Comparison of ENCODE assay signal across 8 mouse cellular contexts in genomic region chr5:114708491-114708890, GRCm38 (mm10). TPM values are rescaled to one million over a fixed set of nuclear protein-coding genes. Genes with fewer than 3 reads are reported as not detected.
DNase-seq lines count a peak whose midpoint lies in the region; ATAC-seq and TF ChIP-seq lines count a peak whose summit lies in the region.

No protein-coding gene starts in this region.

- peak overlapping the region; percentile 72; the same call in 1 of the 2 replicates for H3K9ac ChIP-seq in kidney, embryonic 14.5 days (ENCODE audit: low read depth, low read length)
- H3K9ac ChIP-seq in hindbrain, embryonic 14.5 days = peak overlapping the region; percentile 73
- H3K9ac ChIP-seq in midbrain, postnatal 0 days (replicated peaks; ENCODE audit: low read length, poor library complexity, severe bottlenecking) = 0 out of 2 replicates have a peak overlapping the region, but pooled peaks have one; percentile 64

- no peak for TF ChIP-seq CTCF in midbrain, postnatal 0 days (IDR thresholded peaks at IDR 0.05)

- peaks cover 30% of the 10 kb centered on the region for H3K36me3 ChIP-seq in kidney, embryonic 14.5 days (ENCODE audit: control insufficient read depth, insufficient read depth, low read length)
- H3K36me3 ChIP-seq in hindbrain, embryonic 14.5 days (replicated peaks; ENCODE audit: control insufficient read depth, insufficient read depth) = peaks cover 33% of the 10 kb centered on the region
- H3K36me3 ChIP-seq in midbrain, postnatal 0 days (ENCODE audit: insufficient read depth, low read length) = peaks cover 21% of the 10 kb centered on the region

- peaks cover 7% of the 10 kb centered on the region; the same call in 1 of the 2 replicates for H3K4me1 ChIP-seq in kidney, embryonic 14.5 days (ENCODE audit: control insufficient read depth, insufficient read depth, low read length)
- peaks cover 8% of the 10 kb centered on the region for H3K4me1 ChIP-seq in hindbrain, embryonic 14.5 days (replicated peaks; ENCODE audit: control insufficient read depth, insufficient read depth, low read length)
- no peaks in the 10 kb centered on the region for H3K4me1 ChIP-seq in midbrain, postnatal 0 days (ENCODE audit: insufficient read depth, low read length)

- no peak for DNase-seq in kidney, adult 9 months
- DNase-seq in cerebellum, adult 9-10 months = peak; percentile 72
- no peak for DNase-seq in hindbrain, embryonic 14.5 days (ENCODE audit: low spot score)
- DNase-seq in midbrain, postnatal 0 days (ENCODE audit: low spot score) = no peak
- no peak for DNase-seq in right cerebral cortex, adult 2 months (ENCODE audit: low spot score in 2 of 2)
- no peak for DNase-seq in gastrocnemius, adult 8-10 months (ENCODE audit: low spot score in 2 of 2)
- no peak for DNase-seq in heart, adult 8-10 months (ENCODE audit: low spot score)

- no peaks in the 10 kb centered on the region for H3K9me3 ChIP-seq in kidney, embryonic 14.5 days (ENCODE audit: control insufficient read depth, low read length)
- H3K9me3 ChIP-seq in hindbrain, embryonic 14.5 days (ENCODE audit: control insufficient read depth, low read length) = no peaks in the 10 kb centered on the region
- H3K9me3 ChIP-seq in midbrain, postnatal 0 days (ENCODE audit: low read length) = no peaks in the 10 kb centered on the region

- H3K4me2 ChIP-seq in kidney, embryonic 14.5 days (replicated peaks; ENCODE audit: low read depth, low read length) = peak overlapping the region; percentile 65
- H3K4me2 ChIP-seq in hindbrain, embryonic 14.5 days (replicated peaks) = peak overlapping the region; percentile 87
- peak overlapping the region; percentile 76 for H3K4me2 ChIP-seq in midbrain, postnatal 0 days (ENCODE audit: low read depth, low read length, poor library complexity, severe bottlenecking)

- H3K4me3 ChIP-seq in kidney, embryonic 14.5 days (ENCODE audit: low read length) = peak overlapping the region; percentile 74
- H3K4me3 ChIP-seq in hindbrain, embryonic 14.5 days (replicated peaks; ENCODE audit: low read length) = peak overlapping the region; percentile 70
- peak overlapping the region; percentile 74 for H3K4me3 ChIP-seq in midbrain, postnatal 0 days (ENCODE audit: low read depth, low read length)

- 55% methylated on average over 15 of the region's 15 CpGs for WGBS in kidney, embryonic 14.5 days
- 57% methylated on average over 15 of the region's 15 CpGs for WGBS in hindbrain, embryonic 14.5 days
- WGBS in midbrain, postnatal 0 days = 55% methylated on average over 15 of the region's 15 CpGs

- no peak overlapping the region for H3K27ac ChIP-seq in kidney, embryonic 14.5 days (ENCODE audit: low read depth, low read length)
- H3K27ac ChIP-seq in hindbrain, embryonic 14.5 days = no peak overlapping the region
- H3K27ac ChIP-seq in midbrain, postnatal 0 days (ENCODE audit: low read depth, low read length) = no peak overlapping the region

- ATAC-seq in kidney, embryonic 14.5 days (ENCODE audit: low FRiP score, low TSS enrichment) = no peak
- ATAC-seq in hindbrain, embryonic 14.5 days (ENCODE audit: low FRiP score) = no peak
- ATAC-seq in midbrain, postnatal 0 days (ENCODE audit: low FRiP score) = no peak

- no peaks in the 10 kb centered on the region for H3K27me3 ChIP-seq in kidney, embryonic 14.5 days (ENCODE audit: control insufficient read depth, insufficient read depth, low read length)
- no peaks in the 10 kb centered on the region for H3K27me3 ChIP-seq in hindbrain, embryonic 14.5 days (ENCODE audit: control insufficient read depth, insufficient read depth, low read length)
- no peaks in the 10 kb centered on the region for H3K27me3 ChIP-seq in midbrain, postnatal 0 days (ENCODE audit: insufficient read depth, low read length)

RNA-seq across cellular contexts. Expression of gene Tchp, which starts 0.9 kb away (rescaled TPM):
- 10.0 and 18.5 TPM in 2 replicates for polyA plus RNA-seq in kidney, embryonic 14.5 days (2014; fragmentation: Nextera tagmentation; extraction: Ambion mirVana)
- polyA plus RNA-seq in hindbrain, embryonic 14.5 days (2014; fragmentation: Nextera tagmentation; extraction: Ambion mirVana) = 10.6 and 15.4 TPM in 2 replicates
- 10.9 and 11.2 TPM in 2 replicates for total RNA-seq in midbrain, postnatal 0 days (2014; rRNA removed)
- 12.6 and 14.4 TPM in 2 replicates for polyA plus RNA-seq in midbrain, postnatal 0 days (2015; fragmentation: Nextera tagmentation; extraction: Ambion mirVana)
- 1 to 10 TPM; 3.1 to 3.9 (median 3.4) TPM for total RNA-seq in gastrocnemius, adult 8-10 months (2022)
- 1 to 10 TPM; 4.2 to 5.0 (median 4.9) TPM for total RNA-seq in heart, adult 8-10 months (2022)

RNA-seq across cellular contexts. Expression of gene Gltp, which starts 17.7 kb away (rescaled TPM):
- polyA plus RNA-seq in kidney, embryonic 14.5 days (2014; fragmentation: Nextera tagmentation; extraction: Ambion mirVana) = 42.6 and 64.5 TPM in 2 replicates
- 33.7 and 38.9 TPM in 2 replicates for polyA plus RNA-seq in hindbrain, embryonic 14.5 days (2014; fragmentation: Nextera tagmentation; extraction: Ambion mirVana)
- 27.0 and 42.1 TPM in 2 replicates for total RNA-seq in midbrain, postnatal 0 days (2014; rRNA removed)
- 32.6 and 35.3 TPM in 2 replicates for polyA plus RNA-seq in midbrain, postnatal 0 days (2015; fragmentation: Nextera tagmentation; extraction: Ambion mirVana)
- total RNA-seq in gastrocnemius, adult 8-10 months (2022) = 1 to 10 TPM; 4.9 to 8.5 (median 6.7) TPM
- 10 to 100 TPM; 18.4 to 19.2 (median 18.5) TPM for total RNA-seq in heart, adult 8-10 months (2022)

RNA-seq across cellular contexts. Expression of gene Trpv4, which starts 50.3 kb away (rescaled TPM):
- polyA plus RNA-seq in kidney, embryonic 14.5 days (2014; fragmentation: Nextera tagmentation; extraction: Ambion mirVana) = 12.8 and 18.6 TPM in 2 replicates
- 1.1 and 1.4 TPM in 2 replicates for polyA plus RNA-seq in hindbrain, embryonic 14.5 days (2014; fragmentation: Nextera tagmentation; extraction: Ambion mirVana)
- 1.2 and 3.4 TPM in 2 replicates for total RNA-seq in midbrain, postnatal 0 days (2014; rRNA removed)
- polyA plus RNA-seq in midbrain, postnatal 0 days (2015; fragmentation: Nextera tagmentation; extraction: Ambion mirVana) = 0.88 and 1.4 TPM in 2 replicates
- 1 to 10 TPM; 1.3 to 1.7 (median 1.3) TPM for total RNA-seq in gastrocnemius, adult 8-10 months (2022)
- total RNA-seq in heart, adult 8-10 months (2022) = 1 to 10 TPM; 3.2 to 6.5 (median 4.9) TPM
